Mouse (Mus musculus) ES-Bruce4 (cell line): ENCODE data around the gene Nop14. TPM values are rescaled to one million over a fixed set of nuclear protein-coding genes. Genes with fewer than 3 reads are reported as not detected.

Source experiments
- H3K27ac ChIP-seq: 2 replicates; pipeline ENCODE4 v1.5.1; 2012; ENCODE audit warnings: low read length, inconsistent platforms; ENCODE audit not compliant: insufficient read depth
- H3K27me3 ChIP-seq: 2 replicates; pipeline ENCODE4 v1.6.1; 2012; ENCODE audit warnings: mild to moderate bottlenecking, low read length, inconsistent platforms; ENCODE audit not compliant: control insufficient read depth, poor library complexity, insufficient read depth, severe bottlenecking
- H3K36me3 ChIP-seq: 2 replicates; pipeline ENCODE4 v1.6.1; 2012; ENCODE audit warnings: inconsistent platforms, mild to moderate bottlenecking, low read length, moderate library complexity; ENCODE audit not compliant: control insufficient read depth, poor library complexity, insufficient read depth, severe bottlenecking
- H3K4me1 ChIP-seq: one replicate; pipeline ENCODE4 v1.8.1; 2011; ENCODE audit warnings: low read length; ENCODE audit not compliant: control insufficient read depth, insufficient read depth
- H3K4me3 ChIP-seq: 2 replicates; pipeline ENCODE4 v1.5.1; 2011; ENCODE audit warnings: low read depth, mild to moderate bottlenecking, low read length
- H3K9ac ChIP-seq: 2 replicates; pipeline ENCODE4 v1.6.1; 2012; ENCODE audit warnings: low read depth, mild to moderate bottlenecking, inconsistent platforms; ENCODE audit not compliant: poor library complexity, severe bottlenecking
- H3K9me3 ChIP-seq: replicated peaks from 2 replicates; pipeline ENCODE4 v1.6.1; 2012; ENCODE audit warnings: mild to moderate bottlenecking, low read length, inconsistent platforms; ENCODE audit not compliant: control insufficient read depth, poor library complexity, insufficient read depth, severe bottlenecking
- CTCF ChIP-seq: IDR thresholded peaks from one replicate; pipeline ENCODE4 v1.8.1; 2011; ENCODE audit warnings: low read depth, low read length
- EP300 ChIP-seq: IDR thresholded peaks from 2 replicates; pipeline ENCODE4 v1.6.1; 2011; ENCODE audit warnings: low read depth, low read length; ENCODE audit not compliant: insufficient read depth
- POLR2A ChIP-seq: IDR thresholded peaks from one replicate; pipeline ENCODE4 v1.8.1; 2011; ENCODE audit warnings: low read length; ENCODE audit not compliant: insufficient read depth
- polyA plus RNA-seq: library from polyadenylated mRNA; stranded (reverse); fragments of >200 nt; gene quantifications from 2 replicates; pipeline ENCODE4 v1.2.4, GENCODE M21; 2011; ENCODE audit warnings: low read depth; ENCODE audit not compliant: missing spikeins, insufficient read depth, insufficient read length

Nop14 gene
- polyA plus RNA-seq, 1 experiment: 82.6 TPM

DNA sequence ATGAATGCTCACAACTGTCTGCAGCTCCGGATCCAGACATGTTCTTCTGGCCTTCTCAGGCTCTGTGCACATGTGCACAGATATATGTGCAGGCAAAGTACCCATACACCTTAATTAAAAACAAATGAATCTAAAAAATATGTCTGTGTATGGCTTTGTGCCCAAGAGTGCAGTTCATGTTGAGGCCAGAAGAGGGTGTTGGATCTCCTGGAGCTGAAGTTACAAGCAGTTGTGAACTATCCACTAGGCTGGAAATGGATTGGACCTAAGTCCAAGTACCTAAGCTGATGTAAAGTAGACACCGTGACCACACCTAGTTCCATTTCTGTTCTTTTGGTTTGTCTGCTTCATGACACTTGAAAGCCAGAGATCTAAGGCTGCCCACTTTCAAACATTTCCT is 9.5 kb upstream of the Nop14 start:
- Histone ChIP-seq H3K4me1 (no peaks in the 10 kb centered on the region), H3K27me3 (no peaks in the 10 kb centered on the region), H3K36me3 (no peaks in the 10 kb centered on the region; the same call in 1 of the 2 replicates), H3K27ac (no peak overlapping the region), H3K9ac (no peak overlapping the region), H3K4me3 (no peak overlapping the region), H3K9me3 (no peaks in the 10 kb centered on the region)
- TF ChIP-seq CTCF (no peak), POLR2A (no peak), EP300 (no peak)

DNA sequence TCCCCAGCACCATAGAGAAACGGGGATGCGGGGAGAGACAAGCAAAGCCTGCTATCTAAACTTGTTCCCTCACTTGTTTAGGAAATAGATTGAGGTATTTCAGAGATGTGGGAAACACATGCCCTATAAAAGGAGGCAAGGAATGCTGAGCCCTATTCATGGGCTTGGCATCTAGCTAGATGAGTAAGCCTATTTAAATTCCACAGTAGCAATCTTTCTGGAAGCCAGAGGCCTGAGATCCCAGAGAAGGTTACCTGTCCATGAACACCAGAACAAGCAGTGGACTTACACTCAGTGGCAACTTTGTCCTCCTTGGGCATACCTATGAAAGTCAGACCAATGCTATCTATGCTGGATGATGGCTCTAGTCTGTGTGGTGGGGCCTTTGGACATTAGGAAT is 3.3 kb upstream of the Nop14 start:
- no peak overlapping the region for H3K4me3 ChIP-seq

DNA sequence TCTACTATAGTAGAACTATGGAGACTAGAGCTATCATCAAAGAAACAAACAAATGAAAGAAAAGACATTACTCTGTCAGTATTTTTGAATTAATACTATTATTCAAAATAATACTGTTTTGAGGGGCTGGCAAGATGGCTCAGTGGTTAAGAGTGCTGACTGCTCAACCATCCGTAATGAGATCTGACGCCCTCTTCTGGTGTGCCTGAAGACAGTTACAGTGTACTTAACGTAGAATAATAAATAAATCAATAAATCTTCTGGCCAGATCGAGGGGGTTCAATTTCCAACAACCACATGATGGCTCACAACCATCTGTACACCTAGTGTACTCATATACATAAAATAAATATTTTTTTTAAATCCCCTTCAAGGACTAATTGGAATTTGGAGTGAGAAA is 2.0 kb upstream of the Nop14 start:
- H3K27me3 ChIP-seq: no peaks in the 10 kb centered on the region
- no peaks in the 10 kb centered on the region for H3K9me3 ChIP-seq
- no peak overlapping the region for H3K4me3 ChIP-seq
- H3K36me3 ChIP-seq: peaks cover 10% of the 10 kb centered on the region
- TF ChIP-seq POLR2A (no peak), CTCF (no peak), EP300 (no peak)
- H3K9ac ChIP-seq: no peak overlapping the region
- H3K27ac ChIP-seq: no peak overlapping the region
- no peaks in the 10 kb centered on the region for H3K4me1 ChIP-seq

More for the DNA sequence above, 3.3 kb upstream of the Nop14 start:
- Histone ChIP-seq H3K9me3 (no peaks in the 10 kb centered on the region), H3K4me1 (no peaks in the 10 kb centered on the region), H3K27ac (no peak overlapping the region), H3K36me3 (peaks cover under 1% of the 10 kb centered on the region; the same call in 1 of the 2 replicates), H3K27me3 (no peaks in the 10 kb centered on the region), H3K9ac (no peak overlapping the region)
- no peak for TF ChIP-seq POLR2A
- TF ChIP-seq CTCF: no peak
- TF ChIP-seq EP300: no peak

DNA sequence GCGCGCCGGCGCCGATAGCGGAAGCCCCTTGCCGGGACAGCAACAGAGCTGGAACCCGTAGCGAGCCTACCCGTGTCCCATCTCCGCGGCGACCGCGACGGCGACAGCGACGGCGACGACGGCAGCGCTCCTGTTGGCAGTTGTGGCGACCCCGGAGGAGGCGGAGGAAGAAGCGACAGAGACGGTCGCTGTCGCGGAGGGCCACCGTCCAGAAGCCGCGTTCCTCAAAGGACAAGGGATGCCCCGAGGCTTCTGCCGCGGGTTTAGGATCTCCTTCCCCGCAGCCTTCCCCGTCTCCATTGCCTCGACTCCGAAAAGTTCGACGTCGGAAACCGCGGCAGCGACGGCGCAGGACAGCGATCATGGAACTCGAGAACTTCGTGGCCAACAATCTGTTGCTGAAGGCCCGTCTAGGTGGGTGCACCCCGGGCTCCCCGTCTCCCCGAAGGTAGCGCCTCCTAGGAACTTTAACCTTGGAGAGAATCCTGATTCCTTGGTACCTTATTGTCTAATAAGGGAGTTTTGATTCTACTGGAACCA is 713 bp upstream of the Nop14 start:
- H3K9ac ChIP-seq: peak overlapping the region; percentile 50
- no peaks in the 10 kb centered on the region for H3K4me1 ChIP-seq
- H3K4me3 ChIP-seq: peak overlapping the region; percentile 81
- TF ChIP-seq EP300: no peak
- TF ChIP-seq POLR2A: no peak
- TF ChIP-seq CTCF: no peak
- H3K9me3 ChIP-seq: no peaks in the 10 kb centered on the region
- peak overlapping the region; percentile 1; the same call in 1 of the 2 replicates for H3K27ac ChIP-seq
- peaks cover 18% of the 10 kb centered on the region for H3K36me3 ChIP-seq
- no peaks in the 10 kb centered on the region for H3K27me3 ChIP-seq

DNA sequence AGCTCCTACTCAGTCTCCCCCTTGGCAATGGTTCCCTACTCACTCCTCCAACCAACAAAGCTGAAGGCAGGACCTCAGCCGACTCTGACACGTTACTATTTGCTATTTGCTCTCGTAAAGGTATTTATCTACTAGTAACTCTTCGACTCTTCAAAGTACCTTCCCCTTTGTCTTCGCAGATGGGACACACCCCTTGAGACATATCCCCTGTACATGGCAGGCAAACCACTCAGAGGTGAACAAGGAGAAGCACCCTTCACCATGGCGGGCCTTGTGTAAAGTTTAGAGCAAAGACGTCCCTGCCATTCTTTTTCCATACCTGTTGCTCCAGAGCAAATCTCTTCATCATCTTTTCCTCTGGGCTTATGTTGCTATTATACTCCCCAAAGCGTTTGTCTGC is 2.4 kb downstream of the Nop14 start:
- Histone ChIP-seq H3K9ac (no peak overlapping the region), H3K9me3 (no peaks in the 10 kb centered on the region), H3K4me3 (no peak overlapping the region), H3K27ac (no peak overlapping the region), H3K36me3 (peaks cover 45% of the 10 kb centered on the region), H3K27me3 (no peaks in the 10 kb centered on the region), H3K4me1 (no peaks in the 10 kb centered on the region)
- no peak for TF ChIP-seq POLR2A
- TF ChIP-seq EP300: no peak
- no peak for TF ChIP-seq CTCF

DNA sequence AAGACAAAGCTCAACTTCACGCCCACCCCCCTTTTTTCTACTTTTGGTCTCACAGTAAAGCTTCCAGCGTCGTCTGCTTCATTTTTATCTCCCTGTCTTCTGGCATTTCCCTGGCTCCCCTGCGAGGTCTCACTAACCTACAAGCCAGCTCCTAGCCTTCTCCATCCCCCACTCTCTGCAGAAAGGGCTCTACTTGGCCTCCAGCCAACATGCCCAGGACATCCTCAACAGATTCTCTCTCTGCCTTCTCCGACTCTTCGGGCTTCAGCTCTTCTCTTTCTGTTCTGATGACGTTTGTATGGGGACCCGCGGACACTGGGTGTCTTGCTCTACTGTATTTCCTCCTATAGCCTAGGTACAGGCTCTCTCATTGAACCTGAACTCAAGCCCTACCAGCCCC is 5.1 kb downstream of the Nop14 start:
- Histone ChIP-seq H3K9ac (no peak overlapping the region), H3K27ac (no peak overlapping the region), H3K4me3 (no peak overlapping the region), H3K9me3 (no peaks in the 10 kb centered on the region), H3K27me3 (no peaks in the 10 kb centered on the region), H3K4me1 (no peaks in the 10 kb centered on the region), H3K36me3 (peaks cover 72% of the 10 kb centered on the region)
- TF ChIP-seq CTCF: no peak
- TF ChIP-seq EP300: no peak
- TF ChIP-seq POLR2A: no peak

DNA sequence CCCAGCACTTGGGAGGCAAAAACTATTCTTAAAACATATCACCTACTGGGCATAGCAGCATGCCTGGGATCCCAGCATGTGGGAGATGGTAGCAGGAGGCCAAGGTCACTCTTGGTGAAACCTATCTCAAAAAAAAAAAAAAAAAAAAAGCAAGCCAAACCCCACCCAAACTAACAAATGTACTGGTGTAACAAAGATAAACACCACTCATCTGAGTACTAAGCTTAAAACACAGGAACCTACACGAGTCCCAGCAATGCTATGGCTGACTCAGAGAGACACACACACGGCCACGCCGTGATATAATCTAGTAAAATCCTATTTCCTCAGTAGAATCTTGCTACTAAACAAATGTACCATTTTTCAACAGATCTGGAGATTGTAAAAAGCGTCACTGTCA is 7.0 kb downstream of the Nop14 start:
- Histone ChIP-seq H3K9me3 (no peaks in the 10 kb centered on the region), H3K4me1 (no peaks in the 10 kb centered on the region), H3K27me3 (no peaks in the 10 kb centered on the region), H3K36me3 (peaks cover 86% of the 10 kb centered on the region), H3K27ac (no peak overlapping the region), H3K4me3 (no peak overlapping the region), H3K9ac (no peak overlapping the region)
- TF ChIP-seq POLR2A (no peak), EP300 (no peak), CTCF (no peak)
